Mouse (Mus musculus) kidney, postnatal 0 days (tissue): ENCODE measurements around the gene Ptrh1. TPM values are rescaled to one million over a fixed set of nuclear protein-coding genes. Genes with fewer than 3 reads are reported as not detected.
A peak's percentile ranks its signal among the peaks of the same experiment; 100 is the strongest.

Source experiments
- ATAC-seq: fragments of 200-750 bp; cut with Nextera tagmentation; replicated peaks from 2 replicates; pipeline ENCODE4 v1.8.0; 2017; ENCODE audit warnings: low read depth, moderate number of reproducible peaks, moderate TSS enrichment, moderate library complexity; ENCODE audit not compliant: low FRiP score
- DNase-seq: peaks from one replicate; pipeline ENCODE4 v3.0.0-alpha.2; 2016; ENCODE audit warnings: low spot score
- H3K27ac ChIP-seq: fragments of 300-500 bp; sonication (generic); 2 replicates; pipeline ENCODE4 v1.5.1; 2014; ENCODE audit warnings: mild to moderate bottlenecking
- H3K27me3 ChIP-seq: fragments of 300-500 bp; sonication (generic); 2 replicates; pipeline ENCODE4 v1.6.1; 2014; ENCODE audit warnings: low read length, mixed read lengths; ENCODE audit not compliant: insufficient read depth
- H3K36me3 ChIP-seq: fragments of 300-500 bp; sonication (generic); 2 replicates; pipeline ENCODE4 v1.6.1; 2014; ENCODE audit warnings: low read length, mixed read lengths; ENCODE audit not compliant: insufficient read depth
- H3K4me1 ChIP-seq: fragments of 300-500 bp; sonication (generic); replicated peaks from 2 replicates; pipeline ENCODE4 v1.6.1; 2014; ENCODE audit warnings: antibody characterized with exemption, low read length, mixed read lengths; ENCODE audit not compliant: insufficient read depth
- H3K4me2 ChIP-seq: fragments of 300-500 bp; sonication (generic); 2 replicates; pipeline ENCODE4 v1.6.1; 2014; ENCODE audit warnings: mild to moderate bottlenecking, low read length, moderate library complexity, mixed read lengths
- H3K4me3 ChIP-seq: fragments of 300-500 bp; sonication (generic); replicated peaks from 2 replicates; pipeline ENCODE4 v1.5.1; 2014; ENCODE audit warnings: low read depth, low read length
- H3K9ac ChIP-seq: fragments of 300-500 bp; sonication (generic); 2 replicates; pipeline ENCODE4 v1.6.1; 2014; ENCODE audit warnings: low read depth, low read length
- H3K9me3 ChIP-seq: fragments of 300-500 bp; sonication (generic); replicated peaks from 2 replicates; pipeline ENCODE4 v1.6.1; 2016; ENCODE audit warnings: low read length, inconsistent platforms, mixed read lengths
- CTCF ChIP-seq: IDR thresholded peaks from 2 replicates; pipeline ENCODE4 v1.5.1; 2016; ENCODE audit warnings: antibody characterized with exemption, low read depth, mild to moderate bottlenecking, moderate library complexity
- WGBS: fragments of 180-500 bp; shearing (Covaris S2); extraction: QIAGEN DNeasy Blood & Tissue Kit; methylation state at CpG from one replicate; pipeline ENCODE4 v1.1.7; 2014; 5-methylcytosine and 5-hydroxymethylcytosine counted together
- polyA plus RNA-seq: library from polyadenylated mRNA; unstranded; fragments of >200 nt; fragmentation: Nextera tagmentation; extraction: Ambion mirVana; gene quantifications from 2 replicates; pipeline ENCODE4 v1.2.1, GENCODE M21; 2015

Gene Ptrh1
- polyA plus RNA-seq, 1 experiment from 2014 or later = 7.0 TPM

- ATAC-seq (no peak), DNase-seq (no peak)
- H3K36me3 ChIP-seq = no peaks in the 10 kb centered on the region
- TF ChIP-seq CTCF = no peak
- WGBS = 93% methylated on average over 6 of the region's 6 CpGs
- H3K27ac ChIP-seq = no peak overlapping the region
- no peak overlapping the region for H3K4me3 ChIP-seq
- no peak overlapping the region for H3K4me2 ChIP-seq
- H3K27me3 ChIP-seq = no peaks in the 10 kb centered on the region; the same call in 1 of the 2 replicates
- peaks cover 4% of the 10 kb centered on the region for H3K4me1 ChIP-seq
- H3K9ac ChIP-seq = no peak overlapping the region
- no peaks in the 10 kb centered on the region for H3K9me3 ChIP-seq
Observed at GRCm38 (mm10) chr2:32779714-32780113, 4.1 kb downstream of the Ptrh1 start.

DNA sequence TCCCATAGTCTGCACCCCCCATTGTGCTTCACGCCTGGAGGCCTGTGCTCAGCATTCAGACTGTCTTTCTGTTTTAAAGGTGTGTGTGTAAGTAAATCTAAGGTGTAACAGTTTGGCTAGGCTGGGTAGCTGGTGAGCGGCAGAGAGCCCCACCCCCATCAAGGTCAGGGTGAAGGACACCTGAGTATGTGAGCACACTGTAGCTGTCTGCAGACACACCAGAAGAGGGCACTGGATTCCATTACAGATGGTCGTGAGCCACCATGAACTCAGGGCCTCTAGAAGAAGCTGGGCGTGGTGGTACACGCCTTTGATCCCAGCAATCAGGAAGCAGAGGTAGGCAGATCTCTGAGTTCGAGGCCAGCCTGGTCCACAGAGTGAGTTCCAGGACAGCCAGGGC is 6.1 kb downstream of the Ptrh1 start:
- no peaks in the 10 kb centered on the region for H3K4me1 ChIP-seq
- H3K4me3 ChIP-seq = no peak overlapping the region
- DNase-seq = no peak
- no peak for TF ChIP-seq CTCF
- H3K9ac ChIP-seq = no peak overlapping the region
- no peak overlapping the region for H3K27ac ChIP-seq
- ATAC-seq = no peak
- H3K4me2 ChIP-seq = no peak overlapping the region
- no peaks in the 10 kb centered on the region for H3K36me3 ChIP-seq
- no peaks in the 10 kb centered on the region for H3K9me3 ChIP-seq
- 75% methylated on average over 6 of the region's 6 CpGs for WGBS
- H3K27me3 ChIP-seq = no peaks in the 10 kb centered on the region

- Histone ChIP-seq H3K27me3 (no peaks in the 10 kb centered on the region), H3K36me3 (no peaks in the 10 kb centered on the region), H3K4me1 (no peaks in the 10 kb centered on the region), H3K4me3 (no peak within 1 kb of the TSS), H3K27ac (no peak within 1 kb of the TSS), H3K9ac (peak within 1 kb of the TSS; percentile 40; the same call in 1 of the 2 replicates), H3K9me3 (no peaks in the 10 kb centered on the region), H3K4me2 (no peak within 1 kb of the TSS)
- no peak for TF ChIP-seq CTCF
- WGBS = 56% methylated on average over 4 of the region's 4 CpGs
- no peak for ATAC-seq
- DNase-seq = peak; percentile 79
Observed at GRCm38 (mm10) chr2:32784048-32784681, 8.6 kb downstream of the Ptrh1 start, which contains the start of gene Cfap157. Gene Cfap157, minus strand, starts transcription at chr2:32784428.

GRCm38 (mm10) chr2:32787176-32787575 is 11.6 kb downstream of the Ptrh1 start:
- DNase-seq (peak; percentile 53), ATAC-seq (no peak)
- Histone ChIP-seq H3K4me2 (no peak overlapping the region), H3K27me3 (no peaks in the 10 kb centered on the region), H3K36me3 (no peaks in the 10 kb centered on the region), H3K4me3 (no peak overlapping the region), H3K4me1 (no peaks in the 10 kb centered on the region), H3K9me3 (no peaks in the 10 kb centered on the region), H3K9ac (no peak overlapping the region), H3K27ac (no peak overlapping the region)
- WGBS = 50% methylated on average over 6 of the region's 6 CpGs
- peak; percentile 70 for TF ChIP-seq CTCF

- no peak for DNase-seq
Observed at GRCm38 (mm10) chr2:32788581-32788980, 13.0 kb downstream of the Ptrh1 start.

DNA sequence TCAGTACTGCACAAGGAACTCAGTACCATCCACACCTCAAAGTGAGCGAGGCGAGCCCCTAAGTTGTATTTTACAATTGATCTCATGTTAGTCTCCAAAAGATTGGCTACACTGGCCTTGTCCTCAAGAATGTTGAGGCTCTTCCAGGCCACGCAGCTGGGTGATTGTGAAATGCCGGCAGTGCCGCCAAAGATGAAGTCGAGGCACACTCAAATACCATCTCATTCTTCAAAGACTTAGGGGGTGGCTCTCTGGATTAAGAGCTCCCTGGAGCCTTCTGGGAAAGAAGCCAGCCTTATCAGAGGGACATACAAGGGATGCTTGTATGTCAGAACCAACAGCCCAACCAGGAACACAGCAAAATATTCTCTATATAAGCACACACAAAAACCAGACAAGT is 15.7 kb downstream of the Ptrh1 start:
- 76% methylated on average over 6 of the region's 6 CpGs for WGBS
- H3K9me3 ChIP-seq = no peaks in the 10 kb centered on the region
- no peak overlapping the region for H3K4me3 ChIP-seq
- no peak for ATAC-seq
- H3K9ac ChIP-seq = no peak overlapping the region
- H3K36me3 ChIP-seq = no peaks in the 10 kb centered on the region
- H3K4me1 ChIP-seq = no peaks in the 10 kb centered on the region
- no peak for DNase-seq
- H3K4me2 ChIP-seq = no peak overlapping the region
- H3K27ac ChIP-seq = no peak overlapping the region
- no peaks in the 10 kb centered on the region for H3K27me3 ChIP-seq
- no peak for TF ChIP-seq CTCF

More at GRCm38 (mm10) chr2:32788581-32788980, 13.0 kb downstream of the Ptrh1 start:
- no peaks in the 10 kb centered on the region for H3K27me3 ChIP-seq
- H3K27ac ChIP-seq = no peak overlapping the region
- no peak overlapping the region for H3K9ac ChIP-seq
- no peaks in the 10 kb centered on the region for H3K4me1 ChIP-seq
- no peaks in the 10 kb centered on the region for H3K9me3 ChIP-seq
- TF ChIP-seq CTCF = no peak
- no peak for ATAC-seq
- no peak overlapping the region for H3K4me3 ChIP-seq
- no peak overlapping the region for H3K4me2 ChIP-seq
- H3K36me3 ChIP-seq = no peaks in the 10 kb centered on the region
- WGBS = 56% methylated on average over 2 of the region's 2 CpGs
